Mouse (Mus musculus): Measurements from ENCODE around the gene Plin2.

DNA sequence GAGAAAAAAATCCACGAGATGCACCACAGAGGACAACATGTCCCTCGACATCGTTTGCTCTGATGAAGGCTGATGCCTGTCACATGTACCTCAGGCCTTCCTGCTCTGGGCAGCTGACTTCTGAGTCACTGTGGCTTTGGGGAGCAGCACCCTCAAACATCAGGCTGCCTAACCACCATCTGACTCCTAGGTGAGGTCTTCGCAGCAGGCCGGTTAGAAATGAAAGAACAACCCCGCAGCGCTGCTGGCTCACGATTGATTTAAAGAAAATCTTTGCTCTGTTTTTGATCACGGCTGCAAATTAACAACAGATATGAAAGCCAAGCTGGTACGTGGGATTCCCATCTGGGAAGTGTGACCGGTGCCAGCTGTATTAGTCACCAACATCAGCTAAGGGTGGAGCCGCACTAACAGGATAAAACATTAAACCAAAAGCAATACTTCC is 42.9 kb upstream of the Plin2 start:
- TF ChIP-seq CTCF (IDR thresholded peaks at IDR 0.05; ENCODE audit: control insufficient read depth, insufficient read depth, low read length) (no peak), POLR2A (IDR thresholded peaks at IDR 0.05; ENCODE audit: borderline replicate concordance, control insufficient read depth, low read depth, low read length) (no peak)
